Mouse (Mus musculus): ENCODE results near the gene Exosc1.
"Not testable (repeated sequence)": the region's sequence is repeated elsewhere in the genome, so short reads cannot be mapped to it uniquely, and the experiment has no call there.

The Exosc1 gene

GRCm38 (mm10) chr19:41934124-41934523 is 901 bp upstream of the Exosc1 start:
- Histone ChIP-seq H3K36me3 (ENCODE audit: control insufficient read depth, insufficient read depth, low read length, poor library complexity, severe bottlenecking) (0 out of 2 replicates have a peak, but pooled peaks cover 2% of the 10 kb centered on the region), H3K27me3 (ENCODE audit: control insufficient read depth, insufficient read depth, low read length, poor library complexity, severe bottlenecking) (no peaks in the 10 kb centered on the region)
- no peak for DNase-seq (ENCODE audit: low read depth, low spot score)

- peak; percentile 74 for DNase-seq (ENCODE audit: low read depth, low spot score)
- peaks cover 4% of the 10 kb centered on the region; the same call in 1 of the 2 replicates for H3K36me3 ChIP-seq (ENCODE audit: control insufficient read depth, insufficient read depth, low read length, poor library complexity, severe bottlenecking)
These were observed 537 bp downstream of the Exosc1 start for GRCm38 (mm10) chr19:41932686-41933085.

GRCm38 (mm10) chr19:41920412-41921067 is 12.7 kb downstream of the Exosc1 start:
- peaks cover 11% of the 10 kb centered on the region for H3K36me3 ChIP-seq (ENCODE audit: control insufficient read depth, insufficient read depth, low read length, poor library complexity, severe bottlenecking)
- no peak for DNase-seq (ENCODE audit: low read depth, low spot score)
- H3K27me3 ChIP-seq (ENCODE audit: control insufficient read depth, insufficient read depth, low read length, poor library complexity, severe bottlenecking), result no peaks in the 10 kb centered on the region

More at GRCm38 (mm10) chr19:41932686-41933085, 537 bp downstream of the Exosc1 start:
- H3K27me3 ChIP-seq (ENCODE audit: control insufficient read depth, insufficient read depth, low read length, poor library complexity, severe bottlenecking), result no peaks in the 10 kb centered on the region

- H3K27me3 ChIP-seq (ENCODE audit: control insufficient read depth, insufficient read depth, low read length, poor library complexity, severe bottlenecking), result no peaks in the 10 kb centered on the region
- H3K36me3 ChIP-seq (ENCODE audit: control insufficient read depth, insufficient read depth, low read length, poor library complexity, severe bottlenecking), result peaks cover 11% of the 10 kb centered on the region
- DNase-seq (ENCODE audit: low read depth, low spot score), result no peak
These were observed 13.8 kb downstream of the Exosc1 start for GRCm38 (mm10) chr19:41919471-41919870.

- no peak for DNase-seq (ENCODE audit: low read depth, low spot score)
- Histone ChIP-seq H3K27me3 (ENCODE audit: control insufficient read depth, insufficient read depth, low read length, poor library complexity, severe bottlenecking) (no peaks in the 10 kb centered on the region), H3K36me3 (ENCODE audit: control insufficient read depth, insufficient read depth, low read length, poor library complexity, severe bottlenecking) (peaks cover 9% of the 10 kb centered on the region)
These were observed 16.4 kb downstream of the Exosc1 start for GRCm38 (mm10) chr19:41916853-41917252.

- DNase-seq (ENCODE audit: low read depth, low spot score), result no peak
- Histone ChIP-seq H3K27me3 (ENCODE audit: control insufficient read depth, insufficient read depth, low read length, poor library complexity, severe bottlenecking) (no peaks in the 10 kb centered on the region), H3K36me3 (ENCODE audit: control insufficient read depth, insufficient read depth, low read length, poor library complexity, severe bottlenecking) (peaks cover 9% of the 10 kb centered on the region)
These were observed 17.9 kb downstream of the Exosc1 start for GRCm38 (mm10) chr19:41915294-41915693.

GRCm38 (mm10) chr19:41914592-41914882 is 18.7 kb downstream of the Exosc1 start:
- not testable (repeated sequence) for DNase-seq (ENCODE audit: low read depth, low spot score); H3K27me3 ChIP-seq (ENCODE audit: control insufficient read depth, insufficient read depth, low read length, poor library complexity, severe bottlenecking); H3K36me3 ChIP-seq (ENCODE audit: control insufficient read depth, insufficient read depth, low read length, poor library complexity, severe bottlenecking)

- no peaks in the 10 kb centered on the region for H3K27me3 ChIP-seq (ENCODE audit: control insufficient read depth, insufficient read depth, low read length, poor library complexity, severe bottlenecking)
- DNase-seq (ENCODE audit: low read depth, low spot score), result no peak
These were observed 19.2 kb downstream of the Exosc1 start for GRCm38 (mm10) chr19:41913774-41914591.

GRCm38 (mm10) chr19:41912121-41913080 is 20.8 kb downstream of the Exosc1 start:
- peak; percentile 57 for DNase-seq (ENCODE audit: low read depth, low spot score)
- Histone ChIP-seq H3K36me3 (ENCODE audit: control insufficient read depth, insufficient read depth, low read length, poor library complexity, severe bottlenecking) (peaks cover 3% of the 10 kb centered on the region; the same call in 1 of the 2 replicates), H3K27me3 (ENCODE audit: control insufficient read depth, insufficient read depth, low read length, poor library complexity, severe bottlenecking) (no peaks in the 10 kb centered on the region)

More at GRCm38 (mm10) chr19:41913774-41914591, 19.2 kb downstream of the Exosc1 start:
- H3K36me3 ChIP-seq (ENCODE audit: control insufficient read depth, insufficient read depth, low read length, poor library complexity, severe bottlenecking), result peaks cover 8% of the 10 kb centered on the region

- H3K36me3 ChIP-seq (ENCODE audit: control insufficient read depth, insufficient read depth, low read length, poor library complexity, severe bottlenecking), result no peaks in the 10 kb centered on the region
- peak; percentile 100 for DNase-seq (ENCODE audit: low read depth, low spot score)
These were observed 21.8 kb downstream of the Exosc1 start, which contains the start of gene Pgam1 for GRCm38 (mm10) chr19:41911178-41912073. Gene Pgam1, plus strand, starts transcription at chr19:41911923.

GRCm38 (mm10) chr19:41910396-41910795 is 22.8 kb downstream of the Exosc1 start:
- Histone ChIP-seq H3K36me3 (ENCODE audit: control insufficient read depth, insufficient read depth, low read length, poor library complexity, severe bottlenecking) (no peaks in the 10 kb centered on the region), H3K27me3 (ENCODE audit: control insufficient read depth, insufficient read depth, low read length, poor library complexity, severe bottlenecking) (no peaks in the 10 kb centered on the region)
- DNase-seq (ENCODE audit: low read depth, low spot score), result no peak

More at GRCm38 (mm10) chr19:41911178-41912073, 21.8 kb downstream of the Exosc1 start, which contains the start of gene Pgam1:
- no peaks in the 10 kb centered on the region for H3K27me3 ChIP-seq (ENCODE audit: control insufficient read depth, insufficient read depth, low read length, poor library complexity, severe bottlenecking)

GRCm38 (mm10) chr19:41908736-41909135 is 24.5 kb downstream of the Exosc1 start:
- no peaks in the 10 kb centered on the region for H3K36me3 ChIP-seq (ENCODE audit: control insufficient read depth, insufficient read depth, low read length, poor library complexity, severe bottlenecking)
- DNase-seq (ENCODE audit: low read depth, low spot score), result no peak

GRCm38 (mm10) chr19:41907079-41907760 is 26.0 kb downstream of the Exosc1 start:
- DNase-seq (ENCODE audit: low read depth, low spot score), result no peak
- Histone ChIP-seq H3K36me3 (ENCODE audit: control insufficient read depth, insufficient read depth, low read length, poor library complexity, severe bottlenecking) (no peaks in the 10 kb centered on the region), H3K27me3 (ENCODE audit: control insufficient read depth, insufficient read depth, low read length, poor library complexity, severe bottlenecking) (no peaks in the 10 kb centered on the region)

More at GRCm38 (mm10) chr19:41908736-41909135, 24.5 kb downstream of the Exosc1 start:
- no peaks in the 10 kb centered on the region for H3K27me3 ChIP-seq (ENCODE audit: control insufficient read depth, insufficient read depth, low read length, poor library complexity, severe bottlenecking)
